Mouse (Mus musculus) layer of hippocampus, adult 9-11 months (tissue): ENCODE results near the gene Gfy.
A peak's percentile ranks its signal among the peaks of the same experiment; 100 is the strongest.
"Not testable (repeated sequence)": the region's sequence is repeated elsewhere in the genome, so short reads cannot be mapped to it uniquely, and the experiment has no call there.

Experiments used
- DNase-seq: peaks from one replicate; pipeline ENCODE4 v3.0.0; 2022

Gfy gene

DNA sequence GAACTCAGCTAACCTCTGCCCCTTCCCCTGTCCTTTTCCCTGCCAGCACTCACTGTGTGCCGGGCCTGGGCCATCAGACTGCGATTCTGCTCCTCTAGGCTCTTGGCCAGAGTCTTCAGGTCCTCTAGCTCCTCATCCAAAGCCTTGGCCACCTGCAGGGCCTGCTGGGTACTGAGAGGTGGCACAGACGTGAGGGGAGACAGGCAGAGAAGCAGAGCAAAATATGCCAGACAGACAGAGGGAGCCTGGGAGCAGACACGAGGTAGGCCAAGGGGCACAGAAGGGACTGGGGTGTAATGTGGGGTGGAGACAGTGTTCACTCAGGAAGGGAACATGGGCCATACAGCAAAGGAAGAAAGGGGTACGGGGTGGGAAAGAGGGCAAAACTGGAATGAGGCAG, 14.0 kb upstream of the Gfy start:
- DNase-seq, result no peak

DNA sequence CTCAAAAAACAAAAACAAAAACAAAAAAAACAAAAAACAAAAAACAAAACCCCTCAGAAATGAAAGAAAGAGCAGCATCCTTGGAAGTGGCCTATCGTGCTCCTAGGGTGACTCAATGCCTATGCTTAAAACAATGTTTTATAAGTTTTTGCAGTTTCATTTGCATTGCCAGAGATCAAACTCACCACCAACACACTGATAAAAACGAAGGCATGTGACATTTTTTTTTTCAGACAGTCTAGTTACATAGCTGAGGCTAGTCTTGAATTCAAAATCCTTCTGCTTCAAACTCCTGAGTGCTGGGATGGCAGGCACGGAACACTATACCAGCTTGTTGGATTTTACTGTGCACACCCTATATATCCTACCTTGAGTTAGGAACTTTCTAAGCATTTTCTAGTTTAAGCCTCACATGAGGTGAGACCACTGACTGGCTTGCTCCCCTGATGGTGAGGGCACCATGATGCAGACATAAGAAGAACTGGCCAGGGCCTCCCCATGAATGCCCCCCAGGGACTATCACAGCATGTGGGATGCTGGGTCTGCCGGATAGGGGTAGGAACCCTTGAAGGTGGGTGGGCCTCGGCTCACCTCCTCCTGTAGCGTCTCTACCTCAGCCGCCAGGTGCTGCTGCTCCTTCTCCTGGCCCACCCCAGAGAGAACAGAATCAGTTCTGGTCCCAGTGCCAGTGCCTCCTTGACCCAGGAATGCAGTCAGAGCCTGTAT, 13.4 kb upstream of the Gfy start:
- DNase-seq, result no peak

DNA sequence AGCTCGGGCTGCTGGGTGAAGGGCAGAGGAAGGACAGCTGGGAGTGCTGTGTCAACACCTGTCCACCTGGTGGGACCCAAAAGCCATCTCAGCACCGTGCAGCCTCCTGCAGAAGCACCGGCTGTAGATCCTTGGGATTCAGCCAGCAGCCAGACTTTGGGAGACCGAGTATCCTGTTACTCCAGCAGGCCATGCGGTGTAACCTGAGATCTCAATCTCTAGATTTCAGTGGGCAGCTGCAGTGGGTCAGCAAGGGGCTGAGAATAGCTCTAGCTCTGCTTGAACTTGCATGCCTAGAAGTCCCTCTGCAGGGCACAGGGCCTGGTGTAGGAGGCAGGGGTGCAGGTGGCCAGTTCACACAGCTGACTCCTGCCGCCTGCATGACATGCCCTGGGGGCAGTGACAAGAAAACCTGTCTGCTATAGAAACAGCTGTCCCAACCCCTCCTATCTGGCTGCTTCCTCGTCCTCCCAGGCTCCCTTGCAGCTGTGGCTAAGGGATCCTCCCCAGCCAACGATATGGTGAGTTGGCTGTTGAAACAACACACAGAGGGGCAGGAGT, 12.5 kb upstream of the Gfy start:
- no peak for DNase-seq

DNA sequence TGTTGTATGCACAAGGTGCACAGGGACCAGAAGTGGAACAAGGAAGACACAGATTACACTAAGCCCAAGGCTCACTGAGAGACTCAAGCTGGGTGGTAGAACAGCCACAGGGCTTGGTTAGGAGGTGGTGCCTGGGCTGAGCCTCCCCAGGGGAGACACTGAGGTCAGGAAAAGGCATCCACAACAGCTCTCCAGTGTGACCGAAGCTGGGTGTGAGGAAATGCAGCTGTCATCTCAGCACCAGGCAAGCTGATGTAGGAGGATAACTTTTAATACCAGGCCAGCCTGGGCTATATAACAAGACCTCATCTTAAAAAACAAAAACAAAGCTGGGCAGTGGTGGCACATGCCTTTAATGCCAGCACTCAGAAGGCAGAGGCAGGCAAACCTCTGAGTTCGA, 11.8 kb upstream of the Gfy start:
- no peak for DNase-seq

- DNase-seq, result no peak
Measured at GRCm38 (mm10) chr7:45190186-45190585, 10.8 kb upstream of the Gfy start.

DNA sequence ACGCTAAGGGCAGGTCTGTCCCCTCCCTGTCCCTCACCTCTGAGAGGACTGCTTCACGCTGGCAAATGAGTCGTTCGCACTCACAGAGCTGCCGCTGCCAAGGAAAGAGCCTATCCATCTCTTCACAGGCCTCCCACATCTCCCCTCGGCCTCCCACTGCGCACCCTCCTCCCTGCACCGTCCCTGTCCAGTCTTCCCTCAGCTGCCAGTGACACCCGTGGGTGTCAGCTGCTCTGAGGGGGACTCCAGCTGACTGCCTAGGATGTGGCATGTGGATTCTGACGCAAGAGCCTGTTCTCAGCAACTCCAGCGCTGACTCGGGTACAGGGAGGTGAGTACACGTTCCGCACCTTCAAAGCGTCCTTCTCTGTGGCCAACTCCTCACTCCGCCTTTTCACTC, 10.2 kb upstream of the Gfy start:
- DNase-seq, result no peak

DNA sequence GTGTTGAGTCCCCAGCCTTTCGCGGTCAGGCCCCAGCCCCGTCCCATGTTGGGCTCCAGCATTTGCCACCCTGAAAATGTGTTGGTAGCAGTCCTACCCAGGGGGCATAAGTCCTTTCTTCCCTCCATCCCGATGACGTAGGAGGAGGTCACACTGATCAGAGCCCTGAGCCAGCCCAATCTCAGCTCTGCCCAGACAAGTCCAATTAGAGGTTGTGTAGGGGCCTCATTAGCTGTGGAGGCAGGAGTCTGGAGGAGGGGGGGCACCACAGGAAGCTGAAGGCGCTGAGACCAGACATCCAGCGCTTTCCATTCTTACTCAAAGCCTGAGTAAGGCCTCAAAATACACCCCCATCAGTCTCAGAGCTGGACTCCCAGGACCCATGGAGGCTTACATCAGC, 6.6 kb upstream of the Gfy start:
- no peak for DNase-seq

DNA sequence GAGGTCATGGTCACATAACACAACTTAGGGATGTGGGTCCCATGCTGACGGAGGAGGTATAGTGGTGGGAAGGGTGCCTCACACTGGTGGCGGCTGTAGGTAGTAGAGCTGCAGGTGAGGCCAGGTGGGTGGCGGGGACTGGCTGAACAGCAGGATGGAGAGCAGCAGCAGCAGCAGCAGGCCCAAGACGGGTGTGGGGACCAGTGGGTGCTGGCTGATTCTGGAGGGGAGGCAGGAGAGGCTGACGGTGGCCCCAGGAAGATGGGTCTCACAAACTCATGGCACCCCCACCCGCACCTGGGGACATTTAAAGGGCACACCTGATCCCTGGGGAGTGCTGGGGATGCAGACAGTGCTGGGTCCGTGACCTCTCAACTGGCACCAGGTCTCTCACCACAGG, 4.3 kb upstream of the Gfy start:
- DNase-seq, result no peak

DNA sequence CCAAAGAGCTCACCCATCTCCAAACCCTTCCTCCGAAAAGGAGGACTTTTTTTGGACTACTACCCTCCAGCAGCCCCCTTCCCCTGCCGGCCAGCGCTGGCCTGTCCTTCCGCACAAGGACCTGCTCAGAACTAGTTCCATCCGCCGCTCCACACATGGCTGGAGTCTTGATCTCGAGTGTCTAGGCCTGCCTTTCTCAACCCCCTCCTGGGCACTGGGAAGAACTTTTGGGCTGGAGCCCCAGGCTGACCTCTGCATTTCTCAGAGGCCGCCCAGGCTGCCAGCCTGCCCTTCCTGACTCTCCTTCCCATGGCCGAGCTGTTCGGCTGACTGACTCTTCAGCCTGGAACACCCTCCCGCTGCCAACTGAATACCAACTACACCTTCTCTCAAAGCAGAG, 3.2 kb upstream of the Gfy start:
- DNase-seq, result no peak

DNA sequence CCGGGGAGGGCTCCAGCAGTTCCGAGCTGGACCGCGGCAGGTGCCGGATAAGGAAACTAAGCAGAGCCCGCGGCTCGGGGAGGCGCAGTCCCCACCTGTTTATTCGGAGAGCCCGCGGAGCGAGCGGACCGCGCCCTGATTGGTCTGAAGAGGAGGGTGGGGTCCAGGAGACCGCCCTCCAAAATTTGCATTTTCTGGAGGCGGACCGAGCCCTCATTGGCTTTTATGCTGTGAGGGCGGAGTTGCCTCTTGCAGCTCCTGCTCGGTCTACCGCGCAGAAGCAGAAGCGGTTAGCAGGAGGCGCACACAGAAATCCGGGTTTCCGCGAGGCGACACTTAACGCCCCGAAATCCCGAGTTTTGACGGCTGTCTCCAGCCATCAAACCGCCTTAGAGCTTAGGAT, 2.8 kb upstream of the Gfy start:
- DNase-seq, result peak; percentile 90

DNA sequence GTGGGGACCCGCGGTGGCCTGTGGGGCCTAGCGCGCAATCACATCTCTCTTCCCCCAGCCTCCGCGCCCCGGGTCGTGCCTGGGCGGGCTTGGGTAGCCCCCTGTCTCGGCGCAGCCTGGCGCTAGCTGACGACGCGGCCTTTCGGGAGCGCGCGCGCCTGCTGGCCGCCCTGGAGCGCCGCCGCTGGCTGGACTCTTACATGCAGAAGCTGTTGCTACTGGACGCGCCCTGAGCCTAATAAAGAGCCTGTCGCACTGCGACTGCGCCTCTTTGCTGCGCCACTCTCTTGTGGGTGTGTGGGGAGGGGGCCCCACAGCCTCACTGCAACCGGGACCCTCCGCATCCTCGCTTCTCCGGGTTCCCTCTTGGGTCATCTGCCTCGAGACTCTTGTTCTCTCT, 2.2 kb upstream of the Gfy start:
- DNase-seq, result no peak

DNA sequence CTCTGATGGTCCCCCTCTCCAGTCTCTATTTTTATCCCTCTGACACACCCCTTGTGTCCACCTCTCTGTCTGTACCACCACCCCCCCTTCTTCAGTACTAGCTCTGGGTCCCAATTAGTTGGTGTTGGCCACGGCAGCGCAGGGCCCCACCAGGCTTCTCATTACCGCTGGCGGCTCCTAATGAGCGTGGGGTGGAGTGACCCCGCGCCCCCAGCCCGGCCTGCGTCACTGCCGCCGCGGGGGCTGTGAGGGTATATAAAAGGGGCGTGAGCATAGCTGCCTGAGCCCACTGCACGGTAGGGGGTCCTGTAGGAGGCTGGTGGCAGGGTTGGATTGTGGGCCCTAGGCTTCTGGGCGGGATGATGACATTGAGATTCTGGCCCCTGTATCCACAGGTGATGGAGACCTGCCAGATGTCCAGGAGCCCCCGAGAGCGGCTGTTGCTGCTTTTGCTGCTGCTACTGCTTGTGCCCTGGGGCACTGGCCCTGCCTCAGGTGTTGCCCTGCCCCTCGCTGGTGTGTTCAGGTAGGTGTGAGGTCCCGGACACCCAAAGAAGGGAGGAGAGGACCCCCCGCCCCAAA, 1.6 kb upstream of the Gfy start, which contains the start of gene Pth2:
Pth2 (plus strand) TSS at position 100 of the 582 bp plus-strand sequence.
- no peak for DNase-seq

GRCm38 (mm10) chr7:45178550-45178949, 819 bp downstream of the Gfy start:
- DNase-seq, result no peak

GRCm38 (mm10) chr7:45176356-45176755, 3.0 kb downstream of the Gfy start:
- no peak for DNase-seq

GRCm38 (mm10) chr7:45175929-45176328, 3.4 kb downstream of the Gfy start:
- no peak for DNase-seq

DNA sequence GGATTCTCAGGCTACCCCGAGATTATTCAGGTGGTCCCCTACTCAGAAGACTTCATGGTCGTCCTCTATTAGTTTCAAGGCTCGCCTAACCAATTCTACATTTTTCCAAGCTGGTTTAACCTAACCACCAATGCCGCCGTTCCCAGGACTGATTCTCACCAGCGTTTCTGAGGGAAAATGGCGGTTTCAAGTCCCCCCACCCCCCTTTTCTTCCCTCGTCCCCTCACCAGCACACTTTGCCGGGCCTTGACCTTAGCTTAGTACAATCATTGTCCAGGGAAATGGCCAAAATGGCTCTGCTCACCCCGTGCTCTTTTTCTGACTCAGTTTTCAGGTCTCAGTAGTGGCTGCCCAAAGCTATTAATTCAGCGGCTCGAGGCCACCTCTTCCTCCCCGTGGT, 4.0 kb downstream of the Gfy start:
- DNase-seq, result no peak

GRCm38 (mm10) chr7:45174567-45175280, 4.6 kb downstream of the Gfy start:
- DNase-seq, result no peak

GRCm38 (mm10) chr7:45173772-45174171, 5.6 kb downstream of the Gfy start:
- DNase-seq, result not testable (repeated sequence)

DNA sequence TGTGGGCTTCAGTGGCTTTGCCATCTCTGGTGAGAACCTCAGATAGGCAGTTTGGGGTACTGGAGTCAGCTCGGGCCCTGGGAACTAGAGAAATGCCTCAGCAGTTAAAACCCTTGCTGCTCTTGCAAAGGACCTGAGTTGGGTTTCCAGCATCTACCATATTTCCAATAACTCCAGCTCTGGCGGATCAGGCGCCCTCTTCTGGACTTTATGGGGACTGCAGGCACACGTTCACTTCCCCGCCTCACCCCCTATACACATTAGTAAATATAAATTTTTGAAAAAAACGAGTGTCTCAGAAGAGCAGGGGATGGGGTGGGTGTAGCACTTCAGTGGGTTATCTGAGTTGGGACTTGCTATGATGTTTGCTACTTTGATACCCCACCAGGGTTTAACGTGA, 6.4 kb downstream of the Gfy start:
- DNase-seq, result no peak

DNA sequence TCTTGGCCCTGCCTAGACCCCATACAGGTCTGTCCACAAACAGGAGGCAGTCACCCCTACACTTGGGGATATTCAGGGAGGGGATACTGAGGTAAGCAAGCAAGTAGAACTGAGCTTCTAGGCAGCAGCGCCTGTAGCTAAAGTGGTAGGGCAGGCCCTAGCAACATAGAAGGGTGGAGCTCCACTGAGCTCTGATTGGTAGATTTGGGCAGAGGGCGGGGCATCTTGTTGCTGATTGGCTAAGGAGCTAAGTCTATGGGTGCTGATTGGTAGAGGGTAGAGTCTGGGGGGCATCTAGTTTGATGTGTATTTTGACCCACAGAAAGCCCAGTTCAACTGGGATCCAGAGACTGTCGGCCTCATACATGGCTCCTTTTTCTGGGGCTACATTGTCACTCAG, 9.9 kb downstream of the Gfy start:
- DNase-seq, result peak; percentile 83

DNA sequence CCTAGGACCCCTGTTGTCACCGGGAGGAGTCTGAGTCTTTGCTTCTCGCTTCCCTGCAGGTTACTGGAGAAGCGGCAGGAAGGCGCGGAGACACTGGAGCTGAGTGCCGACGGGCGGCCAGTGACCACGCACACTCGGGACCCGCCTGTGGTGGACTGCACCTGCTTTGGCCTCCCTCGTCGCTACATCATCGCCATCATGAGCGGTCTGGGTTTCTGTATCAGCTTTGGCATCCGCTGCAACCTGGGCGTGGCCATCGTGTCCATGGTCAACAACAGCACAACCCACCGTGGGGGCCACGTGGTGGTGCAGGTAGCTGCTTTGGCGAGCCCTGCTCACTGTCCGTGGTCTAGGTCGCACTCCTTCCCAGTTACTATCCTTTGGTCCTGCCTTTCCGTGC, 10.7 kb downstream of the Gfy start:
- no peak for DNase-seq

GRCm38 (mm10) chr7:45167761-45168445, 11.5 kb downstream of the Gfy start:
- peak; percentile 81 for DNase-seq

DNA sequence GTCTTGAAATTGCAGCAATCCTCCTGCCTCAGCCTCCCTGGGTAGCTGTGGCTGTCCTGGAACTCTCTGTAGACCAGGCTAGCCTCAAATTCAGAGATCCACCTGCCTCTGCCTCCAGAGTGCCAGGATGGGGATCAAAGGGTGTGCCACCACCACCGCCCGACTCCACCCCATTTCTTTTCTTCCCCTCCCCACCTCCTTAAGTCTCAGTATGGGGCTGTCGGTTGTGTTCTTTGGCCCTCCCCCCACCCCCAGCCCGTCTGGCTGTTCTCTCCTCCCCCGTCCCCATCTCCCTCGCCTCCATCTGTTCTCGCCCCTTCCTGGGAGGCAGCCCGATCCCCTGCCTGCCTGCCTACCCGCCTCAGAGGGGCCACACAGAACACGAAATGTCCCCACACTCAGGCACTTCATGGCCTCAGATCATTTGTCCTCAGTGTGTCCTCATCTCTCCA, 12.4 kb downstream of the Gfy start:
- peak; percentile 75 for DNase-seq
